In the genomic region with DNA sequence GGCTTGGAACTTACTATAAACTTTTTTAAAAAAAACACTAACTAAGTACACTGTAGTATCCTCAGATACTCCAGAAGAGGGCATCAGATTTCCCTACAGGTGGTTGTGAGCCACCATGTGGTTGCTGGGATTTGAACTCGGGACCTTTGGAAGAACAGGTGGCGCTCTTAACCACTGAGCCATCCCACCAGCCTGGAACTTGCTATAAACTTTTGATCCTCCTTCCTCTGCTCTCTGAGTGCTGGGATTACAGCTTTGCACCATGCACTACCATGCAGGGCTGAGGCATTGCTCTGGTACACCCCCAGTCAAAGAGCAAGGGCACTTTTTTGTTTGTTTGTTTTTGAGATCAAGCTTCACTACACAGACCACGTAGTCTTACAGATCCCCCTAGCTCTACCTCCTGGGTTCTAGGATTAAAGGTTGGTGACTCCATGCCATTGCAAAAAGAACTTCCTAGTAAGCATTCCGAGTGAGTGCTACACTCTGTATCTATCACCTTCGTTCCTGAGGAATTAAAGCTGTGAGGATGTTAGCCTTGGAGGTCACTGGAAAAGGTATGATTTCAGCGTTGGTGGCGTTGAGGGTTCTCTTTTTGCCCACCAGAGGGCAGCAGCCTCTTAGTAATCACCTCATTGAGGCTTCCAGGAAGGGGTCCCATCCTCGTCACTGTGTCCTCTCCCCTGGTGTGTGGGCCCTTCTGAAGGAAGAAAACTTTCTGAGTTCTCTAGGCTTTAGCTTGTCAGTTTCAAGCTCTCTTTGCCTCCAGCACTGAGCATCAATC, we compare ENCODE assay signal across 9 mouse cellular contexts. TPM values are rescaled to one million over a fixed set of nuclear protein-coding genes. Genes with fewer than 3 reads are reported as not detected.
DNase-seq lines count a peak whose midpoint lies in the region; ATAC-seq and TF ChIP-seq lines count a peak whose summit lies in the region.
"Had no signal": no experiment of that assay in that cellular context is flagged by ENCODE, and none has a peak within 500 bp of the region (broad histone marks: within the 10 kb centered on the region; RNA-seq: fewer than 3 reads in every experiment).

No protein-coding gene starts in this region.

- TF ChIP-seq CTCF in hindbrain, postnatal 0 days (IDR thresholded peaks at IDR 0.05; ENCODE audit: low read depth) = peak; percentile 94

- H3K9me3 ChIP-seq in hindbrain, postnatal 0 days (ENCODE audit: low read length) = no peaks in the 10 kb centered on the region
- H3K9me3 ChIP-seq: megakaryocyte, embryonic 14.5 days had no signal

- DNase-seq in layer of hippocampus, adult 11-12 months (ENCODE audit: low spot score) = peak; percentile 52
- DNase-seq in layer of hippocampus, adult 9-11 months = no peak
- DNase-seq in embryo, embryonic 11.5 days (ENCODE audit: low read depth, low spot score) = peak; percentile 65
- DNase-seq in hindbrain, postnatal 0 days (ENCODE audit: low spot score) = peak; percentile 88
- DNase-seq in left cerebral cortex, postnatal 4 days = peak; percentile 68
- peak; percentile 31 to 45 for DNase-seq in natural killer cell, adult 2 months (ENCODE audit: low spot score in 2 of 2)
- DNase-seq in testis, postnatal 14 days (ENCODE audit: low spot score) = peak; percentile 18

- no peaks in the 10 kb centered on the region for H3K36me3 ChIP-seq in hindbrain, postnatal 0 days (ENCODE audit: insufficient read depth, low read length)

- no peak overlapping the region for H3K4me2 ChIP-seq in hindbrain, postnatal 0 days (ENCODE audit: low read depth, low read length)

- no peak overlapping the region for H3K4me3 ChIP-seq in hindbrain, postnatal 0 days (ENCODE audit: low read length)
- H3K4me3 ChIP-seq: megakaryocyte, embryonic 14.5 days had no signal

- no peaks in the 10 kb centered on the region for H3K27me3 ChIP-seq in hindbrain, postnatal 0 days (ENCODE audit: insufficient read depth, low read length)

- no peak overlapping the region for H3K27ac ChIP-seq in hindbrain, postnatal 0 days

- no peak overlapping the region for H3K9ac ChIP-seq in hindbrain, postnatal 0 days (replicated peaks; ENCODE audit: low read length)

- H3K4me1 ChIP-seq in hindbrain, postnatal 0 days (ENCODE audit: insufficient read depth, low read length) = peaks cover 7% of the 10 kb centered on the region; the same call in 1 of the 2 replicates

- WGBS in hindbrain, postnatal 0 days = 33% methylated on average over 8 of the region's 8 CpGs

- intact Hi-C loops in left cerebral cortex, postnatal 4 days (cut with DNase I) = loop anchor here (2.0 to 5.0 kb wide), 2 partner anchors 141 to 242 kb away; no protein-coding TSS in a partner anchor

- peak; percentile 57 for ATAC-seq in activated CD4-positive, CD25-positive, alpha-beta regulatory T cell, adult 4 months
- ATAC-seq in hindbrain, postnatal 0 days = peak; percentile 49; the same call in 1 of the 2 replicates

RNA-seq across cellular contexts. Expression of a gene that starts 9.5 kb away (rescaled TPM):
- polyA plus RNA-seq in activated CD4-positive, CD25-positive, alpha-beta regulatory T cell, adult 4 months (2017; shearing (Covaris generic)) = under 1 TPM; 0.17 to 0.34 TPM
- total RNA-seq in hindbrain, postnatal 0 days (2014; rRNA removed) = 74.9 and 93.8 TPM in 2 replicates
- 28.7 and 30.2 TPM in 2 replicates for polyA plus RNA-seq in hindbrain, postnatal 0 days (2015; fragmentation: Nextera tagmentation; extraction: Ambion mirVana)
- total RNA-seq in left cerebral cortex, postnatal 4 days (2021) = 10 to 100 TPM; 43.0 to 46.9 TPM

RNA-seq across cellular contexts. Expression of a gene that starts 43.4 kb away (rescaled TPM):
- 1 to 10 TPM; 7.0 to 8.4 TPM for polyA plus RNA-seq in activated CD4-positive, CD25-positive, alpha-beta regulatory T cell, adult 4 months (2017; shearing (Covaris generic))
- 2.0 and 6.3 TPM in 2 replicates for total RNA-seq in hindbrain, postnatal 0 days (2014; rRNA removed)
- polyA plus RNA-seq in hindbrain, postnatal 0 days (2015; fragmentation: Nextera tagmentation; extraction: Ambion mirVana) = 5.9 and 8.7 TPM in 2 replicates
- total RNA-seq in left cerebral cortex, postnatal 4 days (2021) = 1 to 10 TPM; 4.2 TPM
